Mouse (Mus musculus): ENCODE measurements at regions not wholly inside any gene's neighbourhood (a gene's known extent, or its start where the extent isn't known, plus 50 kb on each side); places are given as distances from the start of the nearest gene placed in this dataset.

GRCm38 (mm10) chr6:91622425-91622824 is 61.4 kb upstream of the Slc6a6 start:
- no peak for DNase-seq (ENCODE audit: extremely low spot score in 1 of 2, low spot score in 2 of 2)
- no peak for TF ChIP-seq CTCF (IDR thresholded peaks at IDR 0.05)
- no peak overlapping the region for H3K27ac ChIP-seq
- intact Hi-C loops (cut with DNase I) = no loop called here
- H3K4me3 ChIP-seq = no peak overlapping the region

GRCm38 (mm10) chr6:91623646-91624045 is 60.2 kb upstream of the Slc6a6 start:
- no peak overlapping the region for H3K27ac ChIP-seq
- intact Hi-C loops (cut with DNase I) = no loop called here
- DNase-seq (ENCODE audit: extremely low spot score in 1 of 2, low spot score in 2 of 2) = no peak
- TF ChIP-seq CTCF (IDR thresholded peaks at IDR 0.05) = no peak
- H3K4me3 ChIP-seq = no peak overlapping the region

GRCm38 (mm10) chr6:91629230-91629629 is 54.6 kb upstream of the Slc6a6 start:
- no peak for TF ChIP-seq CTCF (IDR thresholded peaks at IDR 0.05)
- no peak overlapping the region for H3K27ac ChIP-seq
- no peak overlapping the region for H3K4me3 ChIP-seq
- no peak for DNase-seq (ENCODE audit: extremely low spot score in 1 of 2, low spot score in 2 of 2)
- intact Hi-C loops (cut with DNase I) = no loop called here

- DNase-seq (ENCODE audit: extremely low spot score in 1 of 2, low spot score in 2 of 2) = no peak
- Histone ChIP-seq H3K27ac (no peak overlapping the region), H3K4me3 (no peak overlapping the region)
- TF ChIP-seq CTCF (IDR thresholded peaks at IDR 0.05) = no peak
- intact Hi-C loops (cut with DNase I) = no loop called here
Observed at GRCm38 (mm10) chr6:91631261-91631660, 52.6 kb upstream of the Slc6a6 start.
